Mouse (Mus musculus): Measurements from ENCODE around the gene Rps2. TPM values are rescaled to one million over a fixed set of nuclear protein-coding genes. Genes with fewer than 3 reads are reported as not detected.

The Rps2 gene
- total RNA-seq, 2 experiments from 2014 or later: 508 to 641 TPM

DNA sequence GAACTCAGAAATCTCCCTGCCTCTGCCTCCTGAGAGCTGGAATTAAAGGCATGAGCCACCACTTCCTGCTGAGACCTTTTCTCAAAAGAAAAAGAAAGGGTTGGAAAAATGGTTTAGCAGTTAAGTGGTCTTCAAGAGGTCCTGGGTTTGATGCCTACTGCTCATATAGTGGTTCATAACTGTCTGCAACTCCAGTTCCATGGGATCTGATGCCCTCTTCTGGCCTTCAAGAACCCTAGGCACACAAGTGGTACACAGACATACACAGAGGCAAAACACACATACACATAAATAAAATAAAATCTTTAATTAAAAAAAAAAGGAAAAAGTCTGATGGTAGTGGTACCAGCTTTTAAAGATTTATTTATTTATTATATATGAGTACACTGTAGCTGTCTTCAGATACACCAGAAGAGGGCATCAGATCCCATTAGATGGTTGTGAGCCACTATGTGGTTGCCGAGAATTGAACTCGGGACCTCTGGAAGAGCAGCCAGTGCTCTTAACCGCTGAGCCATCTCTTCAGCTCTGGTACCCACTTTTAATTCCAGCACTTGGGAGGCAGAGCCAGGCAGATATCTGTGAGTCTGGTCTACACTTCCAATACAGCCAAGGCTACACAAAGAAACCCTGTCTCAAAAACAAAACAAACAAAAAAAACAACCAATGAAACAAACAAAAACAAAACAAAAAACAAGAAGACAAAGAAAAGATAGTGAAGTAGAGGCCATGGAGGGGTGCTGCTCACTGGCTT, 7.9 kb downstream of the Rps2 start:
- no peak for DNase-seq
- intact Hi-C loops (cut with DNase I): no loop called here

DNA sequence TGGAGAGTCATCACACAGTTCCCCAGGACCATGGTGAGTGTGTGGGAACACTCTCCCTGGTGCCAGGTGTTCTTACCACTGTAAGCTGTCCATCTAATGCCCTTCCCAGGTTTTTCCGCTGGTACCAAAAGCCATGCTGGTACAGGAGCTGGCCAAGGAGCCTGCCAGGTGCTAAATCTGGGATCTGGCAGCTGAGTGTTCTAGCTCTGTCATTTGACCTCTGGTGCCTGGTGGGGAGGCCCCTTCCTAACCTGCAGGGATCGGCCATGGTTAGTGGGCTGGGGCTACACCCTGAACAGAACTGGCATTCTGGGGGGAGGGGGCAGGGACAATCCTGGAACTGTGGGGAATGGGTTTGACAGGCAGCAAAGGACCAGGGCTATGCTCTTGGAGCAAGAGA, 9.7 kb downstream of the Rps2 start, which contains the start of gene Rpl3l:
Rpl3l (plus strand) TSS at position 203 of the 400 bp plus-strand sequence.
- DNase-seq: peak; percentile 90
- no peak for TF ChIP-seq CTCF (IDR thresholded peaks at IDR 0.05)
- intact Hi-C loops (cut with DNase I): no loop called here
- Histone ChIP-seq H3K4me3 (peak within 1 kb of the TSS; percentile 78), H3K27ac (peak within 1 kb of the TSS; percentile 98)

More for the DNA sequence above, 7.9 kb downstream of the Rps2 start:
- H3K27ac ChIP-seq: peak overlapping the region; percentile 98
- no peak overlapping the region for H3K4me3 ChIP-seq
- peak; percentile 35; the same call in 1 of the 2 replicates for TF ChIP-seq CTCF (IDR thresholded peaks at IDR 0.05)

DNA sequence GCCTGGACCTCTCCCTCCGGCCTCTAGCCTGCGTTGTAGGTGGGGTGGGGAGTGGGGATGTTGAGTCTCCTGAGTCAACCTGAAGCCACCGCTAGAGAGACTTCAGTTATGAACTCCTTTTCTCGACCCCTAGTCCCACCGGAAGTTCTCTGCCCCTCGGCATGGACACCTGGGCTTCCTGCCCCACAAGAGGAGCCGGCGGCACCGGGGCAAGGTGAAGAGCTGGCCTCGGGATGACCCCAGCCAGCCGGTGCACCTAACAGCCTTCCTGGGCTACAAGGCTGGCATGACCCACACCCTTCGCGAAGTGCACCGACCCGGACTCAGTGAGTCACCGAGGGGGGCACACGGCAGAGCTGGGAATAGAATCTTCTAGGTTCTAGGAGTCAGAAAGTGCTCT, 10.3 kb downstream of the Rps2 start:
- intact Hi-C loops (cut with DNase I): no loop called here
- DNase-seq: peak; percentile 72
- TF ChIP-seq CTCF (IDR thresholded peaks at IDR 0.05): no peak
- Histone ChIP-seq H3K4me3 (peak overlapping the region; percentile 78), H3K27ac (peak overlapping the region; percentile 98)

DNA sequence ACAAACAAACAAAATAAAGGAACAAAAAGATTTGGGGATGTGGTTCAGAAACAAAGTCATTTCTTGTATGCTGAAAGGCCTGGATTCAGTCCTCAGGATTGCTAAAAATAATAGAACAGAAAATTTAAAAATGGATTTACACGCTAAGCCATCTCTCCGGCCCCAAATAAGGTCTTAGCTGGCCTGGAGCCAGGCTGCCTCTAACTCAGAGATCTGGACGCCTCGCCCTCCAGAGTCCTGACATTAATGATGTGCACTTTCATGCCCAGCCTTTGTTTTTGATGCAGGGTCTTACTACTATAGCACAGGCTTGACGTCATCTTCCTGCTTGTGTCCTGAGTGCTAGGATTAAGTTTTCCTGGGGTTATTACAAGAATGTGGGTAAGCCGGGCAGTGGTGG, 11.2 kb downstream of the Rps2 start:
- peak; percentile 81 for DNase-seq
- H3K4me3 ChIP-seq: peak overlapping the region; percentile 78
- no peak for TF ChIP-seq CTCF (IDR thresholded peaks at IDR 0.05)
- intact Hi-C loops (cut with DNase I): no loop called here
- H3K27ac ChIP-seq: peak overlapping the region; percentile 98

DNA sequence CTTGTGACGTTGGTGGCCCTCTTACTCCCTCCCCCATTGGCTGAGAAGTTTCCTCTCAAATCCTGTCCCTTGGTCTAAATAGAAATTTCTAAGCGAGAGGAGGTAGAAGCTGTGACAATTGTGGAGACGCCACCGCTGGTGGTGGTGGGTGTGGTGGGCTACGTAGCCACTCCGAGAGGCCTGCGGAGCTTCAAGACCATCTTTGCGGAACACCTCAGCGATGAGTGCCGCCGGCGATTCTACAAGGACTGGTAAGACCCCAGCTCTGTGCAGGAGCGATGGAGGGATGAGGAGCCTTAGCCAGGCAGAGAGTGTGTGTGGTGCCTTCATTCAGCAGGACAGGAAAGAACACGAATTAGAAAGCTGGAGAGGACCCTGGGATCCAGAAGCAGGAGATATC, 12.9 kb downstream of the Rps2 start:
- peak overlapping the region; percentile 78 for H3K4me3 ChIP-seq
- H3K27ac ChIP-seq: peak overlapping the region; percentile 98
- no peak for DNase-seq
- intact Hi-C loops (cut with DNase I): no loop called here
- TF ChIP-seq CTCF (IDR thresholded peaks at IDR 0.05): no peak

DNA sequence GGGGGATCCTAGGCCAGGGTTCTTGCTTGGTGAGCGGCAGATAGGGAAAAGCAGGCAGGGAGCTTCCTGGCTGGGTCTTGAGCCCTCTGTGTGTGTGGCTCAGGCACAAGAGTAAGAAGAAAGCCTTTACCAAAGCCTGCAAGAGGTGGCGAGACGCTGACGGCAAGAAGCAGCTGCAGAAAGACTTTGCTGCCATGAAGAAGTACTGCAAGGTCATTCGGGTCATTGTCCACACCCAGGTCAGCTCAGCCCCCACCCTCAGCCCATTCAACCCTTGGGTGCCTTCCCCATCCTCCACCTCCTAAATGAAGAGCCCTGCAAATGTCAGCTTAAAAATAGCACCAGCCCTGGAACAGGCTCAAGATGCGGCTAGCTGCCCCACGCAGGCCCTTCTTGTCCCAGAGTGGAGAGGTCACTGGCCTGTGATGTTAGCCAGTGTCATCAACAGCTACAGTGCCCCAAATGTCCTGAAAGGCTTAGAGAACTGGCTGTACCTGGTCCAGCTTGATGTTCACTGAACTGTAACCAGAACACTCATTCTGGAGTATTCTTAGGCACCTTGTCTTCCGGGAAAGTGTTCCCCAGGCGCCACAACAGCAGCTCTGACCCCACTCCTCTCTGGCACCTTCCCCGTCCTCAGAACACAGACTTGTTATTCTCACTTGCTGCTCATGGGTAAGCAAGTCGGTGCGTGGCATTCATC, 14.5 kb downstream of the Rps2 start:
- no peak for TF ChIP-seq CTCF (IDR thresholded peaks at IDR 0.05)
- intact Hi-C loops (cut with DNase I): no loop called here
- peak overlapping the region; percentile 98 for H3K27ac ChIP-seq
- peak; percentile 91 for DNase-seq
- H3K4me3 ChIP-seq: peak overlapping the region; percentile 78

DNA sequence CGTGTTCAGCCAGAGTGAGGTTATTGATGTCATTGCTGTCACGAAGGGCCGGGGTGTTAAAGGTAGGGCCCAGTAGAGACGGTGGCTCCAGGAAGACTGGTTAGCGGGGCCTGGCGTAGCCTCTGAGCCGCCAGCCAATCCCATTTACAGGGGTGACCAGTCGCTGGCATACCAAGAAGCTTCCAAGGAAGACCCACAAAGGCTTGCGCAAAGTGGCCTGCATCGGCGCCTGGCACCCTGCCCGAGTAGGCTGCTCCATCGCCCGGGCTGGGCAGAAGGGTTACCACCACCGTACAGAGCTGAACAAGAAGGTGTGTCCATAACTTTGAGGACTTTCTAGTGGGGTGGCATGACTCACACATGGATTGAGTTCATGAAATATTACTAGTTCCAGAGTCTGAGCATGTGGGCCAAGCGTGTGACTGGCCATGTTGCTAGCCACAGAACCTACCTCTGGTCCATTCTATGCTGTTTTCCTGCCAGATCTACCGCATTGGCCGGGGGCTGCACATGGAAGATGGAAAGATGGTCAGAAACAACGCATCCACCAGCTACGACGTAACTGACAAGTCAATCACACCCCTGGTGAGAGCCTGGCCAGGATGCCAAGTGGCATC, 15.6 kb downstream of the Rps2 start:
- peak; percentile 64 for DNase-seq
- TF ChIP-seq CTCF (IDR thresholded peaks at IDR 0.05): no peak
- peak overlapping the region; percentile 39 for H3K4me3 ChIP-seq
- intact Hi-C loops (cut with DNase I): no loop called here
- peak overlapping the region; percentile 98 for H3K27ac ChIP-seq

DNA sequence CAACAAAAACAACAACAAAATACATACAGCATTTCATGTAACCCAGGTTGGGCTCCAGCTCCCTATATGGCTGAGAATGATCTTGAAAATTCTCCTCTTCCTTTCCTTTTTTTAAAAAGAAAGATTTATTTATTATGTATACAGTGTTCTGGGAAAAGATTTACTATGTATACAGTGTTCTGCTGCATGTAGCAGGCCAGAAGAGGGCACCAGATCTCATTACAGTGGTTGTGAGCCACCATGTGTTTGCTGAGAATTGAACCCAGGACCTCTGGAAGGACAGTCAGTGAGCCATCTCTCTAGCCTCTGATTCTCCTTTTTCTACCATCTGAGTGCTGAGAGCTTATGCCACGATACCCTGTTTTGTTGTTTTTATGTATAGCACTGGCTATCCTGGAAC, 16.6 kb downstream of the Rps2 start:
- DNase-seq: no peak
- intact Hi-C loops (cut with DNase I): no loop called here
- Histone ChIP-seq H3K27ac (peak overlapping the region; percentile 98), H3K4me3 (peak overlapping the region; percentile 39; the same call in 1 of the 2 replicates)
- TF ChIP-seq CTCF (IDR thresholded peaks at IDR 0.05): peak; percentile 24

DNA sequence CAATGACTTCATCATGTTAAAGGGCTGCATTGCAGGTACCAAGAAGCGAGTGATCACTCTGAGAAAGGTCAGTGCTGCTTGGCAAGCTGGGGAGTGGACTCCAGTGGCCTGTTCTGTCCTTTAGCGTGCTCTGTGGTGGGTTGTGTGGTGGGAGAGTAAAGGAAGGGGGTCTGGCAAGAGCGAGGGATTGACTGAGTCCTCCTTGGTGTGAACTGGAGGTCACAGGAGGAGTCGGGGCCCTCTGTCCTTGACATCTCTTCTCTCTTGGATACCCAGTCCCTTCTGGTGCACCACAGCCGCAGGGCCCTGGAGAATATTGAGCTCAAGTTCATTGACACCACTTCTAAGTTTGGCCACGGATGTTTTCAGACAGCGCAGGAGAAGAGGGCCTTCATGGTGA, 17.5 kb downstream of the Rps2 start:
- Histone ChIP-seq H3K27ac (peak overlapping the region; percentile 98), H3K4me3 (peak overlapping the region; percentile 89)
- intact Hi-C loops (cut with DNase I): no loop called here
- TF ChIP-seq CTCF (IDR thresholded peaks at IDR 0.05): no peak
- no peak for DNase-seq

DNA sequence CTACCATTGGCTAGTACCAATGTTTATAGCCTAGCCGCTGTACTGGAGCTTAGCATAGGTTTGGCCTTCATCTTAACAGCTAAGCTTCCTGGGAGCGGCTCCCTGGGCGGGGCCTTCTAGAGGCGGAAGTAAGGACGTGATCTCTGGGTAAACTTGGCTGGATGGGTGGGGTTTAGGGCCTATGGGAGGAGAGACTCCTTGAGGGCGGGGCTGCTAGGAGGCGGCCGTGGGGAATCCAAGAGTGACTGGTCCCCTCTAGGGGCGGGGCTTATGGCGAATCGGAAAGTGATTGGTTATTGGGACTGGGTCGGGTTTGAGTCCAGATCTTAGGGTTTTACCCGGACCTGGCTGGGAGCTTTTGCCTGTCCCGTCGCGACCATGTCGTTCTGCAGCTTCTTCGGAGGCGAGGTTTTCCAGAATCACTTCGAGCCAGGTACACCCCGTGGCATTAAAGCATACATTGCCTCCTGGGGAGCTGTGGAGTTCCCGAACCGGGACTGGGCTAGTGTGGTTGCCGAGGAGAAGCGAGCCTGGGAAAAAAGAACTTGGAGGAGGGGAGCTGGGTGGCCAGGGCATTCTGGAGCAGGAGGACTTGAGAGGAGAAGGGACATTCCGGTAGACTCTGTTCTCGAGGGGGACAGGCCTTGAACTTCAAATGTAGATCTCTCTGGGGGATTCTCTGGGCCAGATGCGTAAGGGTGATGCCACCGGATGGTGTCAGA, 18.6 kb downstream of the Rps2 start, which contains the start of gene Msrb1:
Msrb1 (plus strand) TSS at position 313 of the 722 bp plus-strand sequence.
- intact Hi-C loops (cut with DNase I): no loop called here
- peak; percentile 98 for DNase-seq
- Histone ChIP-seq H3K27ac (peak within 1 kb of the TSS; percentile 98), H3K4me3 (peak within 1 kb of the TSS; percentile 89)
- no peak for TF ChIP-seq CTCF (IDR thresholded peaks at IDR 0.05)

DNA sequence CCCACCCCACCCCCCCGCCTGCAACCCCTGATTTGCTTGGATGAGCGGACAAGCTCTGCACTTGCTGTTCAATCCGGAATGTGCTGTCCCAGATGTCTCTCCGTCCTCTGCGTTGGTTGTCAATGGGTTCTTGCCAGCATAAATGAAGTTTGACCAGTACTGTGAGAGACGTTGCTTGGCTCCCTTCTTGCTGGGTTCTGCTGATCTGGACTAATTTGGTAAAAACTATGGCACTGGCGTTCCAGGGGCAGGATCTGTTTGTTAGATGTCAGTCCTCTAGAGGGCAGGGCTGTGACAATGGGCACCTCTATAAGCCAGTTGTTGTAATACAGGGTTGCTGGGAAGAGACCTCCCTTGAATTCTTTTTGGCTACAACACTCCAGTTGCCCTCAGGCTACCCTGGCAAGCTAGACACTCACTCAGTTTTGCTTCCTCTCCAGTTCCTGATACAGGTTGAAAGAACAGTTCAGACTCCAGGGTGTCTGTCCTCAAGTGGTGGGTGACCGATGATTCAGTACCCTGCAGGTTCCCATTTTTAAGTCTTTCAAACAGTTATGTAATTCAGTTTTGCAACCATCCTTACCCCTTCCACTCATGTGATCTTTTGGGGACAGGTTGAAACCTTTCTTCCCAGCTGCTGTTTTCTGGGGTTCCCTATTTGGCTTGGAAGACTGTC, 19.4 kb downstream of the Rps2 start:
- intact Hi-C loops (cut with DNase I): no loop called here

DNA sequence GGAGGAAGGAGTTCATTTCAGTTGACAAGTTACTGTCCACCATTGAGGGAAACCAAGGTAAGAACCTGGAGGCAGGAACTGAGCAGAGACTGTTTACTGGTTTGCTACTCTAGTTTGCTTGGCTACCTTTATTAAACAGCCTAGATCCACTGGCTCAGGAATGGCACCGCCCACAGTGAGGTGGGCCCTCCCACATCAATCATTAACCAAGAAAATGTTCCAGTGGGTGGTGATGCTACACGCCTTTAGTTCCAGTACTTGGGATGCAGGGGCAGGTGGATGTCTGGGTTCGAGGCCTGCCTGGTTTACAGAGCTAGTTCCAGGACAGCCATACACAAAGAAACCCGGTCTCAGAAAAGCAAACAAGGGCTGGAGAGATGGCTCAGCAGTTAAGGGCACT, 20.3 kb downstream of the Rps2 start:
- Histone ChIP-seq H3K4me3 (peak overlapping the region; percentile 89), H3K27ac (peak overlapping the region; percentile 98)
- intact Hi-C loops (cut with DNase I): no loop called here
- no peak for DNase-seq
- TF ChIP-seq CTCF (IDR thresholded peaks at IDR 0.05): no peak

More for the DNA sequence above, 19.4 kb downstream of the Rps2 start:
- no peak for DNase-seq
- TF ChIP-seq CTCF (IDR thresholded peaks at IDR 0.05): no peak
- H3K4me3 ChIP-seq: peak overlapping the region; percentile 89
- H3K27ac ChIP-seq: peak overlapping the region; percentile 98
